Mouse (Mus musculus): Measurements from ENCODE around the gene Spout1. TPM values are rescaled to one million over a fixed set of nuclear protein-coding genes. Genes with fewer than 3 reads are reported as not detected.
"Not testable (repeated sequence)": the region's sequence is repeated elsewhere in the genome, so short reads cannot be mapped to it uniquely, and the experiment has no call there.

The Spout1 gene
- polyA plus RNA-seq, 1 experiment from 2014 or later: 43.4 TPM

DNA sequence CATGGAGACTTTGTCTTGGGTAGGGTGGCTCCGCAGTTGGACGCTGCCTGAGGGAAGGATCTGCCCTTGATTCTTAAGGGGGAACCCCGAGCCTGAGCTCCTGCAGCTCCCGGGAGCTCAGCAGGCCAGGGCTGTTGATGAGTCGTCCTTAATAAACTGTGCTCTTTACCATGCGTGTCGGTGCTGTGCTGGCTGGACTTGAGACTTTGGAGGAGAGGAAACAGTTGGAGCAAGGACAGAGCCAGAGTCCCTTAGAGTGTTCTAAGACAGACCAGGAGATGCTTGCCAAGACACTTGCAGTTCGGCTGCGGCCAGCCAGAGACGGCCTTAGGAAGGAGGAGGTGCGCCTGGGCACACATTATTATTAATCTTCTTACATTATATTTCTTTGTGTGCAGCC is 26.4 kb downstream of the Spout1 start:
- Histone ChIP-seq H3K36me3 (ENCODE audit: control insufficient read depth, insufficient read depth, low read length) (peaks cover 18% of the 10 kb centered on the region), H3K27me3 (ENCODE audit: control insufficient read depth, insufficient read depth, low read length) (no peaks in the 10 kb centered on the region)
- 88% methylated on average over 11 of the region's 11 CpGs for WGBS (ENCODE audit: insufficient replicate concordance)

DNA sequence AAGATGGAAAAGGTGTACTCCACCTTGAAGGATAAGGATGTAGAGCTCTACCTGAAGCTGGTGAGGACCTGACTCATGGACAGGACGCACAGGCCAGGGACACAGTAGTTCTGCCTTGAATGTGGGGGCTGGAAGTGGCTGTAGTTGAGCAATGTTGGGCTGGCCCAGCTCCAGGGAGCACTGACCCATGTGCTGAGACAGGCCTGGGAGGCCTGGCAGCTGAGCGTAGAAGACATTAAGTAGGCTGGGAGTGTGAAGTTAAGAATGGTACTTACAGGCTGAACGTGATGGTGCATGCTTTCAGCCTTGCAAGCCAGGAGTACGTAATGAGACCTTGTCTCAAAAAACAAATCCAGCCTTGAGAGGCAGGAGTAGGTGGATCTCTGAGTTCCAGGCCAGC is 30.8 kb downstream of the Spout1 start:
- Histone ChIP-seq H3K9me3 (replicated peaks; ENCODE audit: control insufficient read depth, low read length) (no peaks in the 10 kb centered on the region), H3K27ac (ENCODE audit: low read depth, low read length) (no peak overlapping the region), H3K4me1 (ENCODE audit: control insufficient read depth, insufficient read depth, low read length) (no peaks in the 10 kb centered on the region), H3K9ac (ENCODE audit: low read depth, low read length) (no peak overlapping the region), H3K36me3 (ENCODE audit: control insufficient read depth, insufficient read depth, low read length) (peaks cover 31% of the 10 kb centered on the region), H3K4me3 (ENCODE audit: low read depth, low read length) (no peak overlapping the region), H3K27me3 (ENCODE audit: control insufficient read depth, insufficient read depth, low read length) (no peaks in the 10 kb centered on the region), H3K4me2 (no peak overlapping the region)
- 91% methylated on average over 4 of the region's 4 CpGs for WGBS (ENCODE audit: insufficient replicate concordance)
- no peak for ATAC-seq (replicated peaks; ENCODE audit: insufficient number of reproducible peaks, low FRiP score, low TSS enrichment)

More for the DNA sequence above, 26.4 kb downstream of the Spout1 start:
- no peak overlapping the region for H3K27ac ChIP-seq (ENCODE audit: low read depth, low read length)
- no peaks in the 10 kb centered on the region for H3K4me1 ChIP-seq (ENCODE audit: control insufficient read depth, insufficient read depth, low read length)
- no peak overlapping the region for H3K4me2 ChIP-seq
- no peaks in the 10 kb centered on the region for H3K9me3 ChIP-seq (replicated peaks; ENCODE audit: control insufficient read depth, low read length)
- H3K4me3 ChIP-seq (ENCODE audit: low read depth, low read length): no peak overlapping the region
- no peak overlapping the region for H3K9ac ChIP-seq (ENCODE audit: low read depth, low read length)
- ATAC-seq (replicated peaks; ENCODE audit: insufficient number of reproducible peaks, low FRiP score, low TSS enrichment): no peak

DNA sequence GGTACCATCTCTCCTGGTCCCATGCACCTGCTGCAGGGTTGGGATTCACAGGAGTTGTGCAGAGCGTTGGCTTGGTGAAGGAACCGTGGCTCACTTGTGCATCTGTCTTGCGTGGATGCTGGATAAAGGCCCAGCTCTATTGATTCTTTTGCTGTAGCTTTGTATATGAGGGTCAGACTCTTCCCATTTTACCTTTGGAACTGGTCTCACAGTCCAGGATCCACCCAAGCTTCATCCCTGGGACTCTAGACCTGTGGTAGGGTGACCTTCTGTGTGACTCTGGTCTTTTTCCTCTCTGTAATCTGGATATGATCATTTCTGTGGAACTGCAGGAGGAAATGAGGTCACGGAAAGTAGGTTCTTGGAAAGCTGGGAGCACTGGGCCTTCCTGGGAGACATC is 33.8 kb downstream of the Spout1 start:
- no peak overlapping the region for H3K27ac ChIP-seq (ENCODE audit: low read depth, low read length)
- H3K36me3 ChIP-seq (ENCODE audit: control insufficient read depth, insufficient read depth, low read length): peaks cover 33% of the 10 kb centered on the region
- no peak for ATAC-seq (replicated peaks; ENCODE audit: insufficient number of reproducible peaks, low FRiP score, low TSS enrichment)
- no peak overlapping the region for H3K4me3 ChIP-seq (ENCODE audit: low read depth, low read length)
- H3K27me3 ChIP-seq (ENCODE audit: control insufficient read depth, insufficient read depth, low read length): no peaks in the 10 kb centered on the region
- H3K9ac ChIP-seq (ENCODE audit: low read depth, low read length): no peak overlapping the region
- no peaks in the 10 kb centered on the region for H3K9me3 ChIP-seq (replicated peaks; ENCODE audit: control insufficient read depth, low read length)
- no peak overlapping the region for H3K4me2 ChIP-seq
- H3K4me1 ChIP-seq (ENCODE audit: control insufficient read depth, insufficient read depth, low read length): no peaks in the 10 kb centered on the region
- WGBS (ENCODE audit: insufficient replicate concordance): 93% methylated on average over 4 of the region's 4 CpGs

DNA sequence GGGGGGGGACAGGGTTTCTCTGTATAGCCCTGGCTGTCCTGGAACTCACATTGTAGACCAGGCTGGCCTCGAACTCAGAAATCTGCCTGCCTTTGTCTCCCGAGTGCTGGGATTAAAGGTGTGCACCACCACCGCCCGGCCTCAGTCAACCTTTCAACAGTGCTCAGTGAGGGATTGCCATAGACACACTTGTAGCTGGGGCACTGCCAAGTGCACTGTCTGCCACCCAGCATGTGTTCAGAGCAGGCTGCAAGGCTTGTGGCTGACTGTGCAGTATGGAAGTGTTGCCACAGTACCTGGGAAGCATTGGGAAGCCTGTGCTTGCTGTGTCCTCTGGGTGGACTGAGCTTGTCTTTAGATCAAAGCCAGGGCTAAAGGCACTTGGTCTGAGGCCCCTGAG is 38.2 kb downstream of the Spout1 start:
- not testable (repeated sequence) for H3K4me1 ChIP-seq (ENCODE audit: control insufficient read depth, insufficient read depth, low read length); ATAC-seq (replicated peaks; ENCODE audit: insufficient number of reproducible peaks, low FRiP score, low TSS enrichment); H3K27ac ChIP-seq (ENCODE audit: low read depth, low read length); H3K4me2 ChIP-seq; H3K4me3 ChIP-seq (ENCODE audit: low read depth, low read length); H3K27me3 ChIP-seq (ENCODE audit: control insufficient read depth, insufficient read depth, low read length); H3K9ac ChIP-seq (ENCODE audit: low read depth, low read length); H3K9me3 ChIP-seq (replicated peaks; ENCODE audit: control insufficient read depth, low read length)
- H3K36me3 ChIP-seq (ENCODE audit: control insufficient read depth, insufficient read depth, low read length): peaks cover 24% of the 10 kb centered on the region
- 86% methylated on average over 4 of the region's 4 CpGs for WGBS (ENCODE audit: insufficient replicate concordance)

DNA sequence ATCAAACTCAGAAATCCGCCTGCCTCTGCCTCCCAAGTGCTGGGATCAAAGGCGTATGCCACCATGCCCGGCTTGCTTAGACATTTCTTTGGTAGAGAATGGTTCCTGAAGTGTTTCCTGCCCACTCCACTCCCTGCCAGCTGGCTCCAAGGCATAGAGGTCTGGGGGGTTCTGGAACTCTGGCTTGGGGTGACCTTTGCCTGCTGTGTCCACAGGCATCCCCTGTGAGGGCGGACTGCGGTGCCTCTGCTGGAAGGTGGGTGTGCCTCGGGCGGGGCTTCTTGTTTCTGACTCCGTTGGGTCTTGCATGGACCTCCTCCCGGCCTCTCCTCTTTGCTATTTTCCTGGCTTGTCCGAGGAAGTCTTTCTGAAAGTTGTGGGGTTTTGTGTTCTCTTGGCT is 41.8 kb downstream of the Spout1 start:
- WGBS (ENCODE audit: insufficient replicate concordance): 82% methylated on average over 10 of the region's 10 CpGs
- Histone ChIP-seq H3K27me3 (ENCODE audit: control insufficient read depth, insufficient read depth, low read length) (no peaks in the 10 kb centered on the region), H3K27ac (ENCODE audit: low read depth, low read length) (no peak overlapping the region), H3K4me2 (no peak overlapping the region), H3K9me3 (replicated peaks; ENCODE audit: control insufficient read depth, low read length) (no peaks in the 10 kb centered on the region), H3K9ac (ENCODE audit: low read depth, low read length) (no peak overlapping the region), H3K36me3 (ENCODE audit: control insufficient read depth, insufficient read depth, low read length) (peaks cover 15% of the 10 kb centered on the region), H3K4me1 (ENCODE audit: control insufficient read depth, insufficient read depth, low read length) (peaks cover 13% of the 10 kb centered on the region), H3K4me3 (ENCODE audit: low read depth, low read length) (no peak overlapping the region)
- ATAC-seq (replicated peaks; ENCODE audit: insufficient number of reproducible peaks, low FRiP score, low TSS enrichment): no peak

DNA sequence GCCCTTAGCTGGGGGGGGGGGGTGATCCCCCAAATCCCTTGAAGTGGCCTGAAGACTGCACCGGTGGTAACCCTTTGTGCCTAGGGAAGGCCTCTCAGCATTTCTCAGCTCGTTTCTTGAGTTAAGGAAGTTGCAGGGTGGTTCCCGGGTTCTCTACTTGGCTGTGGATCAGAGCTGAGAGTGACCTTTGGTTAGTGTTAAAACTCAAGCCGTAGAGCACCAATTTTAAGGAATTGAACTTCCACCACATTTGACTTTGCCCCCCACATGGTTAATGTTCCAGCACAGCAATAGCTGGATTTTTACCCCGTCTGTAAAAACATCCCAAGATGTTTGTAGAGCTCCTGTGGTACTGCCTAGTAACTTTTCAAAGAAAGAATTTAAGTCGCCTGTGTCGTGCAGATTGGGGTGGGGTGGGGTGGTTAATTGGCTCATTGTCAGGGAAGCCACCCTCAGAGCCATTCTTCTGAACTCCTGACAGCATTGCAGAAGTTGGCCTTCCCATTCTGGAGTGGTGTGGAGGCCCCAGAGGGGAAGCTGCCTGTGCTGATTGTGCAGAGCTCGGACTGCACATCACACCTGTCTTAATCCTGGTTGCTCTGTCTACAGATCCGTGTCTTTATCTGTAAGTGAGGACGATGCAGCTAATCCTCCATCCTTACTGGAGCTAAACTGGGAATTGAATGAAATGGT is 43.2 kb downstream of the Spout1 start:
- Histone ChIP-seq H3K27ac (ENCODE audit: low read depth, low read length) (no peak overlapping the region), H3K4me3 (ENCODE audit: low read depth, low read length) (peak overlapping the region; percentile 92), H3K36me3 (ENCODE audit: control insufficient read depth, insufficient read depth, low read length) (peaks cover 10% of the 10 kb centered on the region), H3K4me2 (peak overlapping the region; percentile 96), H3K9me3 (replicated peaks; ENCODE audit: control insufficient read depth, low read length) (no peaks in the 10 kb centered on the region), H3K27me3 (ENCODE audit: control insufficient read depth, insufficient read depth, low read length) (no peaks in the 10 kb centered on the region), H3K9ac (ENCODE audit: low read depth, low read length) (peak overlapping the region; percentile 89), H3K4me1 (ENCODE audit: control insufficient read depth, insufficient read depth, low read length) (peaks cover 13% of the 10 kb centered on the region)
- ATAC-seq (replicated peaks; ENCODE audit: insufficient number of reproducible peaks, low FRiP score, low TSS enrichment): no peak
- WGBS (ENCODE audit: insufficient replicate concordance): 72% methylated on average over 10 of the region's 10 CpGs

DNA sequence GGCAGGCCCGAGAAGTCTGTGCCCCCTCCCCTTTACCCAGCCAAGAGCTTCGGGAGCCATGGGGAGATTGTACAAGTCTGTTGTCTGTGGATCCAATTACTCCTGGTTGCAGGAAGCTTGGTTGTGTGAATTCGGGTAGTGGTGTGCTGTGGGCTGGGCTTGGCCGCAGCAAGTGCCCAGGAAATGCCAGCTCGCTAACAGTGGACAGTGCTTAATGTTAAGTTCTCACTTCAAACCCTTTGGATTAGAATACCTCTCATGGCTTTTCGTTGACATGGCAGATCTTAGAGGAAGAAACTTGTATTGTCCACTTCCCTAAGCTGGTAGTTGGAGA is 43.9 kb downstream of the Spout1 start:
- Histone ChIP-seq H3K27me3 (ENCODE audit: control insufficient read depth, insufficient read depth, low read length) (no peaks in the 10 kb centered on the region), H3K36me3 (ENCODE audit: control insufficient read depth, insufficient read depth, low read length) (peaks cover 10% of the 10 kb centered on the region; the same call in 1 of the 2 replicates), H3K9me3 (replicated peaks; ENCODE audit: control insufficient read depth, low read length) (no peaks in the 10 kb centered on the region), H3K27ac (ENCODE audit: low read depth, low read length) (peak overlapping the region; percentile 82), H3K4me1 (ENCODE audit: control insufficient read depth, insufficient read depth, low read length) (peaks cover 13% of the 10 kb centered on the region), H3K4me2 (peak overlapping the region; percentile 96), H3K4me3 (ENCODE audit: low read depth, low read length) (peak overlapping the region; percentile 92), H3K9ac (ENCODE audit: low read depth, low read length) (peak overlapping the region; percentile 89)
- WGBS (ENCODE audit: insufficient replicate concordance): 29% methylated on average over 6 of the region's 6 CpGs
- ATAC-seq (replicated peaks; ENCODE audit: insufficient number of reproducible peaks, low FRiP score, low TSS enrichment): no peak

DNA sequence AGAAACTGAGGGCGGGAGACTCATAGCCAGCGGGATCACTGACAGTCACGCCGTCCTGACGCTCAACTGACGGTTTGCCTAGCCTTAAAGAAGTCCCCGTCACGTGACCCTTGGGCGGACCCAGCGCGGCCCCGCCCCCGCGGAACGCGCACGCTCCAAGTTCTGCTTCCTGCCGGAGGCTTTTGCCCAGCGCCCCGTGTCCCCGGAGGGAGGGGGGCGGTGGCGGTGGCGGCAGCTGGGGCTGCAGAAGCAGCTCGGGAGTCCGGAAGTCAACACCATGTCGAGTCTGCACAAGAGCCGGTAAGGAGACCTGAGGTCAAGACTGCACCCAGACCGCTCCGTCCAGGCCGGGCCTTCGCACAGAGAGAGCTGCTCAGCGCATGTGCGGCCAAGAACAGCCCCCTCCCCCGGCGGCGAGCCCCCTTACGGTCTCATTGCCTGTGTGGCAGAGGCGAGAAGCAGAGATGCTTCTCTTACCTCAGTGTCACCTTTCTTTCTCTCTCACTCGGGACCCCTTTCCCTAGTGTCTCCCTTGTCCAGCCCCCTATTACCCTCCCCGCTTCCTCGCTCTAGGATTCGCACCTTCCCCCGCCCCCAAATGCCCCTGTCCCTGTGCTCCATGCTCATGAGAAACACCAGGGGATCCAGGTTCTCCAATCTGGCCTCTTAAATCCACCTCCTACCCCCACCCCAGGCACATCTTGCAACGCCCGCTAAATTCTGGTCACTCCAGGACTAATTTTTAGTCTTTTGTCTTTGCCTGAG is 44.5 kb downstream of the Spout1 start, which contains the start of gene Tbc1d13:
Gene Tbc1d13, plus strand, starts transcription at position 134 of the 765 bp plus-strand sequence.
- Histone ChIP-seq H3K36me3 (ENCODE audit: control insufficient read depth, insufficient read depth, low read length) (peaks cover 10% of the 10 kb centered on the region; the same call in 1 of the 2 replicates), H3K4me3 (ENCODE audit: low read depth, low read length) (peak within 1 kb of the TSS; percentile 92), H3K4me1 (ENCODE audit: control insufficient read depth, insufficient read depth, low read length) (peaks cover 13% of the 10 kb centered on the region), H3K4me2 (peak within 1 kb of the TSS; percentile 96), H3K27me3 (ENCODE audit: control insufficient read depth, insufficient read depth, low read length) (no peaks in the 10 kb centered on the region), H3K27ac (ENCODE audit: low read depth, low read length) (peak within 1 kb of the TSS; percentile 82), H3K9ac (ENCODE audit: low read depth, low read length) (peak within 1 kb of the TSS; percentile 89), H3K9me3 (replicated peaks; ENCODE audit: control insufficient read depth, low read length) (no peaks in the 10 kb centered on the region)
- peak; percentile 94 for ATAC-seq (replicated peaks; ENCODE audit: insufficient number of reproducible peaks, low FRiP score, low TSS enrichment)
- WGBS (ENCODE audit: insufficient replicate concordance): under 1% methylated on average over 46 of the region's 46 CpGs

Measured in heart, embryonic 11.5 days (tissue).